Mouse (Mus musculus) kidney, adult 8-10 months (tissue): ENCODE measurements around the gene Cdk4.

ENCODE experiments used
- DNase-seq, 2 experiments: peaks; one replicate each; pipeline ENCODE4 v3.0.0; 2022

Cdk4 gene

DNA sequence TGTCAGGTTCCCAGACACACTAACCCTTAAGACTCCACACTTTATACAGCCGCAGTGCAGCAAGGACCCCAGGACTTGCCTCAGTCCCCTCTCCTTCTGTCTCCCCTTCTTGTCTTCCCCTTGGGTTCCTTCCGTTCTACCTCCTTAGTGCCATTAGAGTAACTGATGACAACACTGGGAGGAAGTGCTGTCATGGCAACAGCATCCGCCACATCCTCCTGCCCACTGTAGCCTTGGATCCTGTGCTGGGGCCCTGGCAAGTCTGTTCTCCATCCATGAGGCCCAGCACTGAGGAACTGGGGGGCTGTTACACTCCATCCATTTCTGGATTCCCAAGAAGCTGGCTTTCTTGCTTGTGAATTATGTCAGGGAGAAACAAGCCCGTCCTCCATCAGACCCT lies 12.7 kb downstream of the Cdk4 start:
- DNase-seq: no peak

DNA sequence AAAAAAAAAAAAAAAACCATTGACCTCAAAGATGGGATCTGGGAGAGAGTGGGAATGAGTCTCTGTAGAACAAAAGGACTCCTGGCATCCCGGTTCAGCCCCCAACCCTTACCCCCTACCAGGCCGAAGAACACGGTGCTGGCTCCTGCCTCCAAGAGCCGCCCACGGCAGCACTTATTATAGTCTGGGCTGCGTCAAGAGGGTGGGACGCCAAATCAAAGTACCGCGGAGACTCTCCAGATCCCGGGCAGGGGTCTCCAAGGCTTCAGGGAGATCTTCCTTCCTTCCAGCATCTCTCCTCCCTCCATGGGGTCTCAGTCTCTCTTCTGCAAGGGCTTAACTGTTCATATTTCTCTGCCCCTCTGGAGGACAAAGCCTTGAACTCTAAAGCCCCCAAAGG lies 14.2 kb downstream of the Cdk4 start:
- no peak for DNase-seq

DNA sequence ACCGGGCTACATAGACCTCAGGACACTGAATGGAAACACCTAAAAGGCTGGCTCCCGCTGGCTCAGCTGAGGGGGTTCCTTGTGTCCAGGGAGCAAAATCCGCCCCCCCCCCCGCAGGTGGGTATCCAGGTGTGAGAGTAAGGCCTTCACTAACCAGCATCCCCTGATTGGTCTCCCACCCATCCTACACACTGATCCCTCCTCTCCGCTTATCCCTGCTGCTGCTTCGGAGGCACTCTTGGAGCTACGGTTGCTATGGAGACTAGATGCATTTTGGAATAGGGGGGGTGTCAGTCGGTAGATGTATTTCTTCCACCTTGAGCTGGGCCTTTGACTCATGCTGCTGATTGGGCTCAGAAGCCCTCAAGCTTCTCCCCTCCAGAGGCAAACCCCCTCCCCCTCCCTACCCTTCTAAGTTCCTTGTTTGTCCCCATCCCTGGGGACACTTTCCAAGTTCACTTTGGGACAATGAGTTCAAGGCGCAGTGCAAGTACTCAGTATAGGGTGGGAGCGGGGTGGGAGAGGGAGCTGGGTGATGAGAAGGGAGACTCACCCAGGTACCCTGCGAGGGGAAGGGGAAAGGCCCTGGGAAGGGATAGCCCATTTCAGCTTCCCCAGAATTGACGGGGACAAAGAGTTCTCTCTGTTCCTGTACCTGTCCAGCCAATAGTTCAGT lies 14.8 kb downstream of the Cdk4 start:
- no peak for DNase-seq

DNA sequence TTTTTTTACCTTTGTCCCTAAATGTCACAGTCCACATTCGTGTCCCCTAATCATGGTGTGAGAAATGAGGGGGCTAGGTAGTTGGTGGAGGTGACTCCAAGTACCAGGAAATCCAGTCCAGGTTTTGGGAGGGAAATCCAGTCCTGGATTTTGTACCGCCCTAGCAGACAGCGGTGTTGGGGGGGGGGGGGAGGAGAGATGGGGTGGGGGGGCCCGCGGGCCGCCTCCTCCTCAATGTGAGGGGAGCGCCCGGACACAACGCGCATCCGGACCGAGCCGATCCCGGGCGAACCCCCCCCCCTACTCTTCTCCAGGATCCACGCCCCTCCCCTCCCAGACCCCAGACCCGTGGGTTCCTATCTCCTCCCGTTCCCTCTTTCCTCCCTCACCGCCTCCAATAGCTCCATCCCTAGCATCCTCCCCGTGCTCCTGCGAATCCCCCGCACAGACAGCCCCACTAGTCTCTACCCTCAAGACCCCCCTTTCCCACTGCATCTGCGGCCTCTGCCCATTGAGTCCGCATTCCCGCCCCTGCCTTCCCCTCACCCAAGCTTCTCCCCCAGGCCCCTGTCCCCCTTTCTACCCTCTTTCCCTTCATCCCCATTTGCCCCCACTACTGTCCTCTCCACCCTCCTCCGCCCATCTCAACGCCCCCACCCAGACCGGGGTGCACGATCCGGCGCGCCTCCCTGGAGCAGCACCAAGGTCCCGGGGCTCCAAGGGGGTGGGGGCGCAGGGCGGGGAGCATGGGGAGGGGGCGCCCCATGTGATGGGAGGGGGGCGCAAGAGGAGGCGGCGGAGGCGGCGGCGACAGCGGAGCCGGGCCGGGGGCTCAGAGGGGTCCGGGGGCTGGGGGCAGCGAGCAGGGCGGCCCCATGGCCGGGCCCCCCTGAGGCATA lies 15.6 kb downstream of the Cdk4 start:
- DNase-seq: no peak

DNA sequence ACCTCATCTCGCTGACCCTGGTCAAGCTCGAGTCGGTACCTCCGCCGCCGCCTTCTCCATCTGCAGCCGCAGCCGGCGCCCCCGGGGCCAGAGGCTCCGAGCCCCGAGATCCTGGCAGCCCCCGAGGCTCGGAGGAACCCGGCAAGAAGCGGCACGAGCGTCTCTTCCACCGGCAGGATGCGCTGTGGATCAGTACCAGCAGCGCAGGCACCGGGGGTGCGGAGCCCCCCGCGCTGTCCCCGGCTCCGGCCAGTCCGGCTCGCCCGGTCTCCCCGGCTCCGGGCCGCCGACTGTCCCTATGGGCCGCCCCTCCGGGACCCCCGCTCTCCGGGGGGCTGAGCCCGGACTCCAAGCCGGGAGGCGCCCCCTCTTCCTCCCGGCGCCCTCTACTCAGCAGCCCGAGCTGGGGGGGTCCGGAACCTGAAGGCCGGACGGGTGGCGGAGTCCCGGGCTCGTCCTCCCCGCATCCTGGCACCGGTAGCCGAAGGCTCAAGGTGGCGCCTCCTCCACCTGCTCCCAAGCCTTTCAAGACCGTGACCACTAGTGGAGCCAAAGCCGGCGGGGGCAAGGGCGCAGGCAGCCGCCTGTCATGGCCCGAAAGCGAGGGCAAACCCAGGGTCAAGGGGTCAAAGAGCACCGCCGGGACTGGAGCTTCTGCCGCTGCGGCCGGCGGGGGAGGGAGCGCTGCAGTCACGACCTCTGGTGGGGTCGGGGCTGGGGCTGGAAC lies 16.5 kb downstream of the Cdk4 start:
- DNase-seq: no peak

DNA sequence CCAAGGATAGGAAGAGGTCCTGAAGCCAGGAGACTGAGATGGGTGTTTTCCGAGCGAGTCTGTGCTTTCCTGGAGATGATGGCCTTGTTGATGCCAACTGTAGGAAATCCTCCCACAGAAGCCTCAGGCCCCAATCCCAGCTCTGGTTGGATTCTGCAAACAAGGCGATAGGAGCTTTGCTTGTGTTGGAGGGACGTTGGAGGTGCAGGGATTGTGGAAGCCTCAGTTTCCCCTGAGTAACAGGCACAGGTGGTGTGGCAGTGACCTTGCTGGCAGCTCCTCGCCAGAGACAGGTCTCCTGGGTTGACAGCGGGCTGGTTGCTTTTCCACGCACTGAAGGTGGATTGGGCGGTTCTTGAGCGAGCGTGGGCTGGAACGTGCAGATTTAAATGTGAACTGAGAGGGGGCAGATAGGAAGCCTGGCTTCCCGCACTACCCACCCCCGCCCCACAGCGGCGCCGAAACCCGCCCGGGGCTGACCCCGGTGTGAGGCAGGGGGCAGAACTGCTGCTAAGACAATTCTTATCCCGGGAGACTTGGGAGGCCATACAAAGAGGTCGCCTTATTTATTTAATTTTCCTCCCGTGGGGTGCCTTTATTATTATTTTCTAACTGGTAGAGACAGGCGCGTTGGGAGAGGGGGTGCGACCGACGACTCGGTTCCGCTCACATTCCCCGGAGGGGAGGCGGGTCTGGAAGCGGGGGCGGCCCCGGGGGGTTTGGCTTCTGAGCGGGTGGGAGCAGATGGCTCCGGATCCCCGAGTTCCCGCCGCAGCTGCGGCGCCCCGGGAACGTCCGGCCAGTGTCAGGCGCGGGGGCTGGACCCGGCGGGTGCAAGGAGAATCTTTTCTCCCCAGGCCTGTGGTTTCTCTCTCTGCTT lies 17.8 kb downstream of the Cdk4 start:
- no peak for DNase-seq

DNA sequence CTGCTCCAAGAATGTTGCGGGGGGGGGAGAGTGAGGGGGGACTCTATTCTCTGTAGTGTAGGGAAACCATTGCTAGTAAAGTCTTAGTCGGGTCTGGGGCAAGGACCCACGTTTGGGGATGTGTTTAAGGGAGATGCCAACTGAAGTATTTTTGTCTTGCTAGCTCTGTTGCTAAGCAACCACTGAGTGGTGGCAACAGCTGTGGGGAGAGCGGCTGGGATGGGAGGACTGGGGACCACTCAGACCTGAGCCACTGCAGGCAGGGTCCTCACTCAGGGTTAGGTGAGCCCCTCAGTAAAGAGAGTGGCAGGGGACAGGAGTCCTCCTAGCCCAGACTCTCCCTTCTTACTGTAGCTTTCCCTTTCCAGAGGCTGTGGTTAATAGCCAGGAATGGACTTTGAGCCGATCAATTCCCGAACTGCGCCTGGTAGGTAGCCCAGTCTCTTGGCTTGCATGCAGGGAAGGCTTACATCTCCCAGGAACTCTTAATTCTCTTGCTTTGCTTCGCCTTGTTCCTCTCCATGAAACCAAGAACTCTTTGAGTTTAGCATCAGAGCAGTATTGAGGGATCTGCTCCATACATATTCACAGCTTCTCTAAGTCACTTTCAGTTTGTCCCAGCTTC lies 18.8 kb downstream of the Cdk4 start:
- no peak for DNase-seq

DNA sequence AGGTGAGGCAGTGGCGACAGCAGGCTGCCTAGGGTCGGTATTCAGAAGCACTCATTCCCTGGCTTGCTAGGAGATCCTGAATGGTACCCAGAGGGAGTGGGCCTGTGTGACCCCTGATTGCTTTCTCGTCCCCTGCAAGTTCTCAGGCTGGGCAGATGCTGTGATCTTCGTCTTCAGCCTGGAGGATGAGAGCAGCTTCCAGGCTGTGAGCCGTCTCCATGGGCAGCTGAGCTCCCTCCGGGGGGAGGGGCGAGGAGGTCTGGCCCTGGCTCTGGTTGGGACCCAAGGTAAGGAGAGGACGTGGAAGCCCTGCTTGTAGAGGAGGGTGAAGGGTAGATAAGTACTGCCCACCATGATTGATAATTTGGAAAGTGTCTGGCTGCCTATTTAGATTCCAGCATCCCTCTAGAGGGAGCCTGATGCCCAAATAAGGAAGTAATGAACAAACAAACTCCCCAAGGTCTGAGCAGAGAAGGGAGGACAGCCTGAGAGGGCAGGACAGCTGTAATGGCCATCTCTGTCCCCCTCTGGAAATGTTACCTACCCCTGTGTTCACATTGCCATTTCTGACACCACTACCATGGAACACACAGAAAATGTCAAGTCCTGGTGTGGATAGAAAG lies 20.1 kb downstream of the Cdk4 start:
- DNase-seq: no peak

DNA sequence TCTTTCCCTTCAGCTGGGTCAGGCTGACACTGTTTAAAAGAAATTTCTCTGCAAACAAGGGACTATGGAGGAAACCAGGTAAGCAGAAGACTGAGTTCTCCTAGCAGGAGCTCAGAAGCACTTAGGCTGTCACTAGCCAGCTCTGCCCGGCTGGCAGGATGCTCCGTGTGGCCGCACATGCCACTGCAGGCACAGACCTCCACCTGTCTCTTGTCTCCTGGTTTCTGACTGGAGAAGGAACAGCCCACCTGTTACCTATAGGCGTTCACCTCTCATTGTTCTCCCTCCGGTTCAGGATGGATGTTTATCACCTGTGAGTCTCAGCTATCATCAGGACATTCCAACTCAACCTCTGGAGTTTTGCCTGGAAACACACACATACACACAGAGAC lies 20.6 kb downstream of the Cdk4 start:
- no peak for DNase-seq

DNA sequence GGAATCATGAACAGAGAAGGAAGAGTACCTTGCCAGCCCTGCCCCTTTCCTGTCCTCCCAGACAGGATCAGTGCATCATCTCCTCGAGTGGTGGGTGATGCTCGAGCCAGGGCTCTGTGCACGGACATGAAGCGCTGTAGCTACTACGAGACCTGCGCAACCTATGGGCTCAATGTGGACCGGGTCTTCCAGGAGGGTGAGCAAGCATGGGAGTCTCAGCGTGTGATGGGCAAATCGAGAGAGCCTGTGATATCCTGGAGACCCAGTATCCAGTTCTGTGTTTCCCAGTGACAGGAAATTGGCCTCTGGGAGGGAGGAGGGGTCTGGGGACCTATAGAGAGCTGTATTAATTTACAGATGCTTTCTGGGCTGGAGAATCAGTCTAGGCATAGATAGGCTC lies 21.7 kb downstream of the Cdk4 start:
- no peak for DNase-seq

DNA sequence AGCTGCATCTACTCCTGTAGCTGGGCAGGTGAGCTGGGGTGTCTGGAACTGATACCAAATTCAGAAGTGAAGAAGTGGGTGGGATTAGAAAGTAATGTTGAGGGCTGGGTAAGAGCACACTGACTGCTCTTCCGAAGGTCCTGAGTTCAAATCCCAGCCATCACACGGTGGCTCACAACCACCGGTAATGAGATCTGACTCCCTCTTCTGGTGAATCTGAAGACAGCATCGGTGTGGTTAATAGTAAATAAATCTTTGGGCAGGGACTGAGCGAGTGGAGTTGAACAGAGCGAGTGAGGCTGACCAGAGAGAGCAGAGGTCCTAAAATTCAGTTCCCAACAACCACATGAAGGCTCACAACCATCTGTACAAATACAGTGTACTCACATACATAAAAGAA lies 22.3 kb downstream of the Cdk4 start:
- no peak for DNase-seq

DNA sequence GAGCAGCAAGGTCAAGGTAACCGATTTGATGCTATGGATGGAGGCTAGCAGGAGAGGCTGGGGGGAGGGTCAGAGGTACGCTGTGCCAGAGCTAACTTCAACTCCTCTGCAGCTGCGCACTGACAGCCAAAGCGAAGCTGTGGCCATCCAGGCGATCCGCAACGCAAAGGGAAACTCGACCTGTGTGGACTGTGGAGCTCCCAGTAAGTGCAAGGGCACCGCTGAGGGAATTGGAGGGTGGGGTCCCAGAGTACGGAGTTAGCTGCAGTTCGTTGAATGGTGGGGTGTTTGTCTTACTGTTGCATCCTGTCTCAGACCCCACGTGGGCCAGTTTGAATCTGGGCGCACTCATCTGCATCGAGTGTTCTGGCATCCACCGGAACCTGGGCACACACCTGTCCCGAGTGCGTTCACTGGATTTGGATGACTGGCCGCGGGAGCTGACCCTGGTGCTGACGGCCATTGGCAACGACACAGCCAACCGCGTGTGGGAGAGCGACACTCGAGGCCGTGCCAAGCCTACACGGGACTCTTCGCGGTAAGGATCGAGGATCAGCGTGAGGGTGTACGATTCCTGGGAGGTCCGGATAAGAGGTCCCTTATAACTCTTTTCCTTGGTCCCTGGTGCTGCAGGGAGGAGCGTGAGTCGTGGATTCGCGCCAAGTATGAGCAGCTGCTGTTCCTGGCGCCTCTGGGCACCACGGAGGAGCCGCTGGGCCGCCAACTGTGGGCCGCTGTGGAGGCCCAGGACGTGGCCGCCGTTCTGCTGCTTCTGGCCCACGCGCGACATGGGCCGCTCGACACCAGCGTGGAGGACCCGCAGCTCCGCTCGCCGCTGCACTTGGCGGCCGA lies 27.5 kb downstream of the Cdk4 start:
- DNase-seq: peak; percentile 58 to 80

DNA sequence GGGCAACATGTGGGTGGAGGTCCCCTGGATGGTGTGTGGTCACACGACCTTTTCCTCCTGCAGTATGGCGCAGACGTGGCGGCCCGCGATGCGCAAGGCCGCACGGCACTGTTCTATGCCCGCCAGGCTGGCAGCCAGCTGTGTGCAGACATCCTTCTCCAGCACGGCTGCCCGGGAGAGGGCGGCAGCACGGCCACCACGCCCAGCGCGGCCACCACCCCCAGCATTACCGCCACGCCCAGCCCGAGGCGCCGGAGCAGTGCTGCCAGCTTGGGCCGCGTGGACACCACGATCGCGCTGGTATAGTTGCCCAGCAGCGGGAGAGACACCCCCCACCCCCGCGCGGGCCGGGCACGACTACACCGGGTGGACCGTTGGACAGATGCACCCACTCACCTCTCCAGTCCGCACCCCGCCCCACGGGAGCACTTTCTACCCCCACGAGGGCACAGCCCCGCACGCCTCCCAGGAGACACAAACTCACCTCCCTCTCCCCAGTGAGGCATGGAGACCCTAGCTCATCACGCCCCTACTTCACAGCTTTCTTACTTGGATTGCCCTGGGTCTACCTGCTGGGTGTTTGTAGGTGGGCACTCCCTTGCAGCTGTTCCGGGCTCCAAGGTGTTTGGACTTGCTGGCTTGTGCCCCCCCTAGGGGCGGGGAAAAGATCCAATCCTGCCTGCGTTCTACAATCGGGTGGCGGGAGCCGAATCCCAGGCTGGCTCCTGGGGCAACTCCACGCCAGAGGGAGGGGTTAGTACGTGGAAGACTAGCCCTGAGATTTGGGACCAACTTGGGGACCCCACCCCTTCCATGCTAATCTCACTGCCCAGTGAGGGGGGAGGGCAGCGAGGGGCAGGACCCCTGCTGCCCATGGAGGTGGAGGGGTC lies 28.4 kb downstream of the Cdk4 start:
- peak in 1 of 2 experiments; percentile 33 for DNase-seq

DNA sequence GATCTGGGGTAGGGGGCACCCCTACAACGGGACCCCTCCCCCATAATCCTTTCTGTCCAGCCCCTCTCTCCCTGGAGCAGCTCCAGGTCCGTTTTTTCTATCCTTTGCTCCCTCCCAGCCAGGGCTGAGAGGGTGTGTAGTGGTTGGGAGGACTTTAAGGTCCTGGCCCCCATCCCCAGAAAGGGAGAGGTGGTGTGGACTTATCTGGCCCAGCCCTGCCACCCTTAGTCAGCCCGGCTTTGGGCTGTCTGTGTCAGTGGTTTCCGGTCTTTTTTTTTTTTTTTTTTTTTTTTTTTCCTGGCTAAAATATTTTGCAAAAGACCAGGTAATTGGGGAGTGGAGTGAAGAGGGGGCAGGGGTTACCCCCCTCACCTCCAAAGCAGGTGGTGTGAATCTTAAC lies 29.4 kb downstream of the Cdk4 start:
- DNase-seq: no peak

DNA sequence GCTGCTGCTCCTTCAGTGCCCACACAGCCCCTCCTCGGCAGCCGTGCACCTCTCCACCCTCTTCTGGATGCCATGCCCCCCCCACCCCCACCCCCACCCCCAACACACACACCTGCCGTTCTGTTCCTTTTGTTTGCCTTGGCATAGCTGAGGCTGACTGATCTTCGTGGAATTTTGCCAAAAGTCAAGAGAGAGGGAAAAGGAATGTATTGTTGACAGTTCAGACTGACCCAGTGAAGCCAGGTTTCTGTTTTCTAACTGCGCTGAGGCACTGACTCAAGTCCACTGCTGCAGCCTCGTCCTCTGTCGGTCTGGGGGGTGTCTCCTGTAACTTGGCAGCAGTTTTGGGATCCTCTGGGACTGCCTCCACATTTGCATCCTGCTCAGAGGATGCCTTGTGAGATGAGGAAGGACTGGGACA lies 31.1 kb downstream of the Cdk4 start:
- DNase-seq: peak in 1 of 2 experiments; percentile 55

DNA sequence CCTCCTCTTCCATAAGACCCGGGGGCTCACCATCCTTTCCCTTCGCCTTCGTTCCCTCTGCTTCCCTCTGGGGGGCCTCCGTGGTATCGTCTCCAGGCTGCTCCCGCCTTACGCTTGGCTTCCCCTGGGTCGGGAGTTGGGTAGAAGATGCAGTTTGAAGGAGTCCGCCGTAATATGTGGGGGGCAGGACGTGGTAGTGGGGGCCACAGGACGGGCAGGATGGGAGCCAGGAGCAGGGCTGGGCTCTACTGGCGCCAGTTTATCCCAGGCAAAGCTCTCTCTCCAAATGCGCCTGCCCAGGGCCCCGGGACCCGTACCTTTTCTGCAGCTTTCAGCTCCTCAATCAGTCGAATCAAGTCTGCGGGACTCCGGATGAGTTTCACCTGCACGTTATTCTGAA lies 35.2 kb downstream of the Cdk4 start:
- DNase-seq: no peak

DNA sequence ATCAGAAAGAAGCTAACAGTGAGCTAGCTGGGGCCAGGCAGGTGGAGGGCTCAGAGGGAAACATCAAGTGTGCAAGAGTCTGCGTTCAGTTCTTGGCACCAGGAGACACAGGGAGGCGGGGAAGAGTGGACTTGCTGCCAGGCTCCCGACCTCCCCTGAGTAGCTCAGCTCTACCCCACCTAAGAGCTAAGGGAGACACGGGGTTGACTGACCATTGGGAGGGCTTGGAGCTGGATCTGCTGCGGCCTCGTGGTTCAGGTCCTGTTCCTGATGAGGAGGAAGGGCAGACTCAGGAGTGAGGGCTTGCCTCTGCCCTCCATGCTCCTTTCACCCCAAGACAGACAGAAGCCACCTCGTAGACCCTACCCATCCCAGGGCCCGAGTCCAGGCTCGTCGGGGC lies 35.9 kb downstream of the Cdk4 start:
- no peak for DNase-seq

DNA sequence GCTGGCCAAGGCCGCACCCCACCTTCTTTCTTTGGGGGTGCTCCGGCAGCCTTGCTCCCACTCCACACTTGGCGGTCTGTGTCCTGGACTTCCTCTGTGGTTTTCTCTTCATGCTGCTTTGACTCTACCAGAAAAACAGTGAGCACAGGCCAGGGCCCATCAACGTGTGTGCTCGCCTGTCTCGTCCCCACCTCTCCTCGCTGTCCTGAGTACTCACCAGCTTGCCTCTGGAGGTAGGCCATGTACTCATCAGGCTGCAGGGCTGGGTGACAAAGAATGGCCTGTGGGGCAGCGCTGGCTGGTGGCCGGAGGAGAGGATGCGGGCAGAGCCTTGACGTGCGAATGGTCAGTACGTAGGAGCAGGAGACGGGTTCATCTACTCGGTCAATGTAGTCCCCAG lies 36.5 kb downstream of the Cdk4 start:
- no peak for DNase-seq

DNA sequence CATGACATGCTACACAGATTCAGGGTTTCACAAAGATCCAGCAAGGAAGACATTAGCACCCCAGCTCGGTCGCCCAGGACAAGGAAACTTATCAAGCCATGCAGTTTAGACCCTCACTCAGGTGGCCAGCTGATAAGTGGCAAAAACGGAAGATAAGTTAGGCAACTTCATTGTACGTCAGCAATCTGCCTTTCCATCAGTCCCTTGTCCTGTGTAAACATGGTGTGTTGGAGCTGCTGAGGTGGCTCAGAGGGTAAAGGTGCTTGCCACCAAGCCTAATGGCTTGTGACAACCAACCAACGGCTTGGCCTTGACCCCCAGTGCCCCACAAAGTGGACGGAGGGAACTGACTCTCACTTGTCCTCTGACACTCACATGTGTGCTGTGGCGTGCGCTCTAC lies 37.1 kb downstream of the Cdk4 start:
- DNase-seq: no peak

DNA sequence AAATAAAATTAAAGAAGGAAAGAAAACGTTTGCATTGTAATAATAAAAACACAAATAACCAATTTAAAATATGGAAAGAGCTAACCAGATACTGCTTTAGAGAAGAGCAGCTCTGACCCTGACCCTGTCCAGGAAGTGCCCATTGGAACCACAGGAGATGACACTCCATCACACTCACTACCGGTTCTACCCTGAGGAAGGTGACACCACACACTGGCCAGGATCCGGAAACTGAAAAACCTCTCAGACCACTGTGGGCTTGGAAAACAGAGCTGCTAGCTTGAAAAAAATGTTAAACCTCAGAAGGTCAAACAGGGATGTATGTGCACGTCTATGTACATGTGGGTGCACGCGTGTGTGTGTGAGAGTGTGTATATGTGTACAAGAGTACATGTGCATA lies 37.8 kb downstream of the Cdk4 start:
- no peak for DNase-seq
